Mouse (Mus musculus) embryonic facial prominence, embryonic 11.5 days (tissue): ENCODE measurements around the gene Dhx35. TPM values are rescaled to one million over a fixed set of nuclear protein-coding genes. Genes with fewer than 3 reads are reported as not detected.

Experiments
- ATAC-seq: fragments of 200-750 bp; cut with Nextera tagmentation; replicated peaks from 2 replicates; pipeline ENCODE4 v1.8.0; 2017; ENCODE audit warnings: low read depth; ENCODE audit not compliant: insufficient number of reproducible peaks, low FRiP score, low TSS enrichment
- DNase-seq: peaks from one replicate; pipeline ENCODE4 v3.0.0-alpha.2; 2015; ENCODE audit warnings: low spot score
- H3K27ac ChIP-seq: fragments of 300-500 bp; sonication (generic); replicated peaks from 2 replicates; pipeline ENCODE4 v1.5.1; 2014; ENCODE audit warnings: mild to moderate bottlenecking, low read depth, low read length, control low read depth
- H3K27me3 ChIP-seq: fragments of 300-500 bp; sonication (generic); 2 replicates; pipeline ENCODE4 v1.6.1; 2014; ENCODE audit warnings: mild to moderate bottlenecking, low read length, moderate library complexity, mixed read lengths; ENCODE audit not compliant: control insufficient read depth, insufficient read depth
- H3K36me3 ChIP-seq: fragments of 300-500 bp; sonication (generic); replicated peaks from 2 replicates; pipeline ENCODE4 v1.6.1; 2014; ENCODE audit warnings: low read depth, mild to moderate bottlenecking, low read length, moderate library complexity, mixed read lengths; ENCODE audit not compliant: control insufficient read depth, insufficient read depth
- H3K4me1 ChIP-seq: fragments of 300-500 bp; sonication (generic); 2 replicates; pipeline ENCODE4 v1.6.1; 2014; ENCODE audit warnings: low read length, mixed read lengths; ENCODE audit not compliant: control insufficient read depth, insufficient read depth
- H3K4me2 ChIP-seq: fragments of 300-500 bp; sonication (generic); 2 replicates; pipeline ENCODE4 v1.6.1; 2014; ENCODE audit warnings: low read depth, mild to moderate bottlenecking, control low read depth, low read length, moderate library complexity
- H3K4me3 ChIP-seq: fragments of 300-500 bp; sonication (generic); 2 replicates; pipeline ENCODE4 v1.5.1; 2014; ENCODE audit warnings: low read depth, low read length, control low read depth
- H3K9ac ChIP-seq: fragments of 300-500 bp; sonication (generic); replicated peaks from 2 replicates; pipeline ENCODE4 v1.6.1; 2014; ENCODE audit warnings: mild to moderate bottlenecking, control low read depth, low read length
- H3K9me3 ChIP-seq: fragments of 300-500 bp; sonication (generic); replicated peaks from 2 replicates; pipeline ENCODE4 v1.6.1; 2016; ENCODE audit warnings: mild to moderate bottlenecking, low read length, inconsistent platforms, mixed read lengths; ENCODE audit not compliant: control insufficient read depth
- WGBS: fragments of 180-500 bp; shearing (Covaris S2); extraction: QIAGEN DNeasy Blood & Tissue Kit; methylation state at CpG from one replicate; pipeline ENCODE4 v1.1.7; 2014; 5-methylcytosine and 5-hydroxymethylcytosine counted together
- polyA plus RNA-seq: library from polyadenylated mRNA; unstranded; fragments of >200 nt; fragmentation: Nextera tagmentation; extraction: Ambion mirVana; gene quantifications from 2 replicates; pipeline ENCODE4 v1.2.1, GENCODE M21; 2014

Dhx35 gene
- polyA plus RNA-seq, 1 experiment from 2014 or later: 15.6 TPM

DNA sequence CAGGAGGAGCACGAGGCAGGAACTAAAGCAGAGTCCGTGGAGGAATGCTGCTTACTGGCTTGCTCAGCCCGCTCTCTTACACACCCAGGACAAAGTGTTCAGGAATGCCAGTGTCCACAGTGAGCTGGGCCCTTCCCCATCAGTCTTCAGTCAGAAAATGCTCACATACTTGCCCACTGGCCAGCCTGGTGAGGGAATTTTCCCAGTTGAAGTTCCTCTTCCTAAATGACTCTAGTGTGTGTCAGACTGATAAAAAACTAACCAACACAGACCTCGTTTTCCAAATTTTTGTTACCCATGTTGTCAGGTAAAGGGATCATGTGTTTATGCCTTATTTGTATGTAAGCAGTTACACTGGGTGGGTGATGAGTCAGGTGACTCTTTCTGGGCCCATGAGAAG is 21.6 kb downstream of the Dhx35 start:
- H3K9me3 ChIP-seq: no peaks in the 10 kb centered on the region
- H3K36me3 ChIP-seq: peaks cover 2% of the 10 kb centered on the region; the same call in 1 of the 2 replicates
- no peak overlapping the region for H3K27ac ChIP-seq
- no peak overlapping the region for H3K4me3 ChIP-seq
- no peak overlapping the region for H3K4me2 ChIP-seq
- H3K4me1 ChIP-seq: no peaks in the 10 kb centered on the region
- no peak overlapping the region for H3K9ac ChIP-seq
- ATAC-seq (no peak), DNase-seq (no peak)
- 93% methylated on average over 4 of the region's 4 CpGs for WGBS
- no peaks in the 10 kb centered on the region for H3K27me3 ChIP-seq

DNA sequence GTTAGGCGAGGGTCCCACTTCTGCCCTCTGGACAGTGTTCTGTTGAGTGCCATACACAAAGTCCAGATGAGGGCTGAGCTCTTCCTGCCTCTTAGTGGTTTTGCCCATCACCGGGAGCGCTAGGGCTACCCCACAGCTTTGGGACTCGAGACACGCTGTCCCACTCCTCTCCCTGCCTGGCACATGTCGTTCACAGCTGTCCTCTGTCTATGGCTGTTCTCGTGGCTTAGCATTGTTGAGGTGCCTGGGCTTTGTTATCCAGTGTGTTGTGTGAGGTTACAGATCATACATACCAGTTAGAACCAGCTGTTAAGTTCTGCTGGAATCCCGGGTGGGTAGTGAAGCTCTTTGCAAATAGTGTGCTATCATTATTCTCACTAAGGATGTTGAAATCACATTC is 23.1 kb downstream of the Dhx35 start:
- Histone ChIP-seq H3K4me3 (no peak overlapping the region), H3K9ac (no peak overlapping the region), H3K9me3 (no peaks in the 10 kb centered on the region), H3K4me2 (no peak overlapping the region), H3K36me3 (peaks cover 2% of the 10 kb centered on the region; the same call in 1 of the 2 replicates), H3K4me1 (no peaks in the 10 kb centered on the region), H3K27me3 (no peaks in the 10 kb centered on the region), H3K27ac (no peak overlapping the region)
- ATAC-seq (no peak), DNase-seq (no peak)
- WGBS: 88% methylated on average over 8 of the region's 8 CpGs

DNA sequence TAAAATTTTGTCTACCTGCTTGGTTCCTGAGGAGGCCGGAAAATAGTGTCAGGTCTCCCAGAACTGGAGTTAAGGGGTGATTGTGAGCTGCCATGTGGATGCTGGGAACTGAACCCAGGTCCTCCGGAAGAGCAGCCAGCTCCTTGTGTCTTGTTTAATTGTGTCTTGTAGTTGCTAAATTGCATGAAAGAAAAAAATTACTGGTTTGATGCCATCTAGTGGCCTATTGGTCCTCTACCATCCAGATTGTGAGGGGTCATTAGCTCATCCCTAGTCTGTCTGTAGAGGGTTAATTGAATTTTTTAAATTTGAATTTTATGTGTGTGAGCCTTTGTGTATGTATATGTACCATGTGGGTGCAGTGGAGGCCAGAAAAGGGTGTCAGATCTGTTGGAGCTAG is 33.5 kb downstream of the Dhx35 start:
- no peak overlapping the region for H3K9ac ChIP-seq
- H3K4me1 ChIP-seq: no peaks in the 10 kb centered on the region
- H3K27ac ChIP-seq: no peak overlapping the region
- H3K4me2 ChIP-seq: no peak overlapping the region
- H3K9me3 ChIP-seq: no peaks in the 10 kb centered on the region
- DNase-seq (no peak), ATAC-seq (no peak)
- 89% methylated on average over 2 of the region's 2 CpGs for WGBS
- no peaks in the 10 kb centered on the region; the same call in 1 of the 2 replicates for H3K36me3 ChIP-seq
- no peak overlapping the region for H3K4me3 ChIP-seq
- H3K27me3 ChIP-seq: no peaks in the 10 kb centered on the region

DNA sequence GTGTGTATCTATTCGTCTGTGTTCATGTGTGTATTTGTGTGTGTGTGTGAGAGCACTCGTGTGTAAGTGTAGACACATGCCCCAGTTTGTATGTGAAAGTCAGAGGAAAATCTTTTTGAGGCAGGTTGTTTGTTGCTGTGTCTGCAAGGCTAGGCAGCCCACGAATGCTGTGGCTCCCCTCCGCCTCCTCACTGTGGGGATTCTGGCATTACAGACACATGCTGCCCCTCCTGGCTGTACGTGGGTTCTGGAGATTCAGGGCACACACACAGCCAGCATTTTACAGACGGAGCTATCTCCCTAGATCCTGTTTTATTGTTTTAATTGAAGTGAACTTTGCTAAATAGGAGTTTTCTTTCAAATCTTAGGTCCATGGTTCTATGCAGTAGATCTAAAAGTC is 35.1 kb downstream of the Dhx35 start:
- Histone ChIP-seq H3K4me1 (no peaks in the 10 kb centered on the region), H3K27me3 (no peaks in the 10 kb centered on the region), H3K9me3 (no peaks in the 10 kb centered on the region), H3K4me2 (no peak overlapping the region), H3K4me3 (no peak overlapping the region), H3K36me3 (no peaks in the 10 kb centered on the region; the same call in 1 of the 2 replicates), H3K9ac (no peak overlapping the region), H3K27ac (no peak overlapping the region)
- DNase-seq: no peak
- ATAC-seq: no peak
- WGBS: 84% methylated on average over 6 of the region's 6 CpGs

DNA sequence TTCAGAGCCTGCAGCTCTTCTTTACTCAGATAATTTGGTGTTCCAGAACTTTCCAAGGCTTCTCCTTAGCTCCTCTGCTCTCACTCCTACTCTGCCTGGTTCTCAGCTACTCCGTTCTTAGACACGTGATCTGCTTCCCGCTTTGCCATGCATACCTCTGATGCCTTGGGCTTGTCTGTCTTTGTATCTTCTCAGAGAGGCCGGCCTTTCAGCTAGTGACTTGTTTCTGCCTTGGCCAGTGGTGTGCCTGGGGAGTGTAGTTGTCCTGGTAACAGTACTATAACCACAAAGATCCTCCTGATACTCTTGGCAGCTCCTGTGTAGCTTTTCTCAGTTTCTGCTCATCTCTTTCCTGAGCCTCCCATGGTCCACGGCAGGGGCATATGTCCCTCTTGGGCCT is 38.6 kb downstream of the Dhx35 start:
- Histone ChIP-seq H3K4me3 (no peak overlapping the region), H3K4me2 (no peak overlapping the region), H3K4me1 (no peaks in the 10 kb centered on the region), H3K9ac (no peak overlapping the region), H3K9me3 (no peaks in the 10 kb centered on the region), H3K27ac (no peak overlapping the region), H3K36me3 (no peaks in the 10 kb centered on the region; the same call in none of the 2 replicates), H3K27me3 (no peaks in the 10 kb centered on the region)
- no peak for ATAC-seq
- DNase-seq: no peak
- 84% methylated on average over 5 of the region's 5 CpGs for WGBS

DNA sequence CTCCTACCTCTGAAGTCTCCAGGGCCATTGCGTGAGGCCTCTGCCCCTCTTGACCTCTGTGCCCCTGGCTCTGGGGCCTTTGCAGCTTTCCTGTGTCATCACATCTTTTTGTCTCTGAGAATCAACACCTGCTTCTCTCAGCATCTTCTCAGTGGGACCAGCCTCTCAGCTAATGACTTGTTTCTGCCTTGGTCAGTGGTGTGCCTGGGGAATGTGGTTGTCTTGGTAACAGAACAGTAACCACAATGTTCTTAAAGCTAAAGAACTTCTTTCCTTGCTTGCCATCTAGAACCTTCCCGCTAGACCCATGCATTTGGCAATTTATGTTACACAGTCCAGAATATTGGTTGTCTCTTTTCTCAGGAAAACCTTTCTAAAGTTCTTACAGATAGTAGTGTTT is 39.0 kb downstream of the Dhx35 start:
- 81% methylated on average over 2 of the region's 2 CpGs for WGBS
- no peak for ATAC-seq
- Histone ChIP-seq H3K4me3 (no peak overlapping the region), H3K4me1 (no peaks in the 10 kb centered on the region), H3K27ac (no peak overlapping the region), H3K4me2 (no peak overlapping the region), H3K9ac (no peak overlapping the region), H3K27me3 (no peaks in the 10 kb centered on the region), H3K36me3 (no peaks in the 10 kb centered on the region; the same call in none of the 2 replicates), H3K9me3 (no peaks in the 10 kb centered on the region)
- DNase-seq: no peak

DNA sequence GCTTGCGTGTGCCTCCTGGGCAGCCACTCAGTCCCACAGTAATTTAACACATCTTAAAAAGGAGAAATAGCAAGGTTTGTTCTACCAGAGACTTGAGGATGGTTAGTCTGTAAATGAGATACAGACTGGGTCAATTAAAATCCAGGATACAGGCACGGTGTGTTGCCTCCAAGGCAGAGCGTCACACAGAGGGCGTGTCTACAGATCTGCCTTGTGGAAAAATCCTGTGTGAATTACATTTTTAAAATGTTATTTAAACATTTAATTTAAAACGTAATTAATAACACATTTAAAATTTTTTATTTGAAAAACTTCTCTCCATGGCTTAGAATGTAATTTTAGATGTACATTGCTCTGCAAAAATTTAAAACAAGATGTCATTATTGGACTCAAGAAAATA is 48.7 kb downstream of the Dhx35 start:
- no peaks in the 10 kb centered on the region for H3K4me1 ChIP-seq
- no peak overlapping the region for H3K27ac ChIP-seq
- no peaks in the 10 kb centered on the region for H3K36me3 ChIP-seq
- H3K4me3 ChIP-seq: no peak overlapping the region
- H3K4me2 ChIP-seq: no peak overlapping the region
- WGBS: 69% methylated on average over 5 of the region's 5 CpGs
- no peak for DNase-seq
- ATAC-seq: no peak
- no peaks in the 10 kb centered on the region for H3K27me3 ChIP-seq
- no peaks in the 10 kb centered on the region for H3K9me3 ChIP-seq
- H3K9ac ChIP-seq: no peak overlapping the region

DNA sequence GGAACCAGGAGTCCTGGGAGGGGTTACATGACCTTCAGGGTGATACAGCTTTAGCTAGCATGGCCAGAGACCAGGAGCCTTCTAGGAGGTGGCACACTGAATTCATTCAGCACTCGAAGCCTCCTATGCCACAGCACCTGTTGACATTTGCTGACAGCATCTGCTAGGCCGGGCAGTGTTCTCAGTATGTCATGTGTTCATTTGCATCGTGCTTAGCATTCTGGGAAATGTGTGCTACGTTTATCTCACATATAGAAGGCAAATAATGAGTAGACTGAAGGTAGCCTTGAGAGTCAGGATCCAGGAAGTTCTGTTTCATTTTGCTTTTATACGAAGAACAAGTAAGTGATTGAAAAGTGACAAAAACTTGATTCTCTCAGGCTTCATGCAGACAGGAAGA is 50.4 kb downstream of the Dhx35 start:
- H3K4me3 ChIP-seq: no peak overlapping the region
- ATAC-seq: no peak
- WGBS: 88% methylated on average over 5 of the region's 5 CpGs
- no peaks in the 10 kb centered on the region for H3K9me3 ChIP-seq
- H3K27ac ChIP-seq: no peak overlapping the region
- no peaks in the 10 kb centered on the region for H3K36me3 ChIP-seq
- no peaks in the 10 kb centered on the region for H3K4me1 ChIP-seq
- H3K9ac ChIP-seq: no peak overlapping the region
- no peak overlapping the region for H3K4me2 ChIP-seq
- no peaks in the 10 kb centered on the region for H3K27me3 ChIP-seq
- DNase-seq: no peak
